Mouse (Mus musculus) brain, embryonic 14.5 days (tissue): Measurements from ENCODE around the gene Tmem189. TPM values are rescaled to one million over a fixed set of nuclear protein-coding genes. Genes with fewer than 3 reads are reported as not detected.

Experiments used
- DNase-seq: peaks from one replicate; pipeline ENCODE4 v3.0.0-alpha.2; 2011; ENCODE audit warnings: low read depth
- CTCF ChIP-seq: fragments of 200-500 bp; IDR thresholded peaks from 2 replicates; pipeline ENCODE4 v1.5.1; 2012; ENCODE audit warnings: inconsistent platforms, mild to moderate bottlenecking, moderate library complexity, borderline replicate concordance; ENCODE audit not compliant: insufficient read depth, insufficient read length; ENCODE audit errors: extremely low read depth
- POLR2A ChIP-seq: fragments of 200-500 bp; IDR thresholded peaks from 2 replicates; pipeline ENCODE4 v1.6.1; 2012; ENCODE audit warnings: mild to moderate bottlenecking, inconsistent platforms, borderline replicate concordance; ENCODE audit not compliant: poor library complexity, insufficient read depth, insufficient read length, severe bottlenecking; ENCODE audit errors: extremely low read depth
- polyA plus RNA-seq: library from polyadenylated mRNA; depleted of rRNA; stranded (reverse); fragments of >200 nt; gene quantifications from 2 replicates; pipeline ENCODE4 v1.2.3, GENCODE M21; 2012; rRNA removed

The Tmem189 gene
- polyA plus RNA-seq, 1 experiment, result 51.2 TPM

GRCm38 (mm10) chr2:167593551-167594250 is 95.9 kb downstream of the Tmem189 start:
- no peak for TF ChIP-seq CTCF
- no peak for TF ChIP-seq POLR2A
- no peak for DNase-seq

Other genes with a start within 250 kb of the Tmem189 start
- gene Rnf114, start 197.2 kb downstream of the Tmem189 start, polyA plus RNA-seq, result 133 and 160 TPM in 2 replicates
- 44.4 and 45.9 TPM in 2 replicates for gene Spata2, start 196.9 kb downstream of the Tmem189 start, polyA plus RNA-seq
- gene Snai1, start 151.6 kb downstream of the Tmem189 start, polyA plus RNA-seq, result 7.8 and 12.0 TPM in 2 replicates
- 144 and 183 TPM in 2 replicates for gene Ube2v1, start 57.7 kb downstream of the Tmem189 start, polyA plus RNA-seq
- gene Gm20431, start 28.3 kb downstream of the Tmem189 start, polyA plus RNA-seq, result 3.5 and 9.4 TPM in 2 replicates
- 5.8 and 6.5 TPM in 2 replicates for gene Cebpb, start 907 bp downstream of the Tmem189 start, polyA plus RNA-seq
- 60.2 and 62.4 TPM in 2 replicates for gene Ptpn1, start 242.2 kb upstream of the Tmem189 start, polyA plus RNA-seq